Mouse (Mus musculus) heart, adult 2 months (tissue): Measurements from ENCODE around the gene Actr3. TPM values are rescaled to one million over a fixed set of nuclear protein-coding genes. Genes with fewer than 3 reads are reported as not detected.
"Not testable (repeated sequence)": the region's sequence is repeated elsewhere in the genome, so short reads cannot be mapped to it uniquely, and the experiment has no call there.

Experiments
- DNase-seq, 2 experiments: peaks; one replicate each; pipeline ENCODE4 v3.0.0; 2021
- H3K27ac ChIP-seq: fragments of 200-600 bp; 2 replicates; pipeline ENCODE4 v1.8.1; 2022
- H3K27me3 ChIP-seq: fragments of 200-500 bp; 2 replicates; pipeline ENCODE4 v1.6.1; 2012; ENCODE audit warnings: mild to moderate bottlenecking, low read length, inconsistent platforms, mixed read lengths; ENCODE audit not compliant: control insufficient read depth, insufficient read depth
- H3K36me3 ChIP-seq: fragments of 200-500 bp; 2 replicates; pipeline ENCODE4 v1.6.1; 2012; ENCODE audit warnings: low read length, inconsistent platforms; ENCODE audit not compliant: control insufficient read depth, insufficient read depth
- H3K4me1 ChIP-seq: fragments of 200-500 bp; 2 replicates; pipeline ENCODE4 v1.6.1; 2011; ENCODE audit warnings: low read length; ENCODE audit not compliant: control insufficient read depth, insufficient read depth
- H3K4me3 ChIP-seq: fragments of 200-600 bp; 2 replicates; pipeline ENCODE4 v1.8.1; 2022
- H3K79me2 ChIP-seq: fragments of 200-500 bp; replicated peaks from 2 replicates; pipeline ENCODE4 v1.6.1; 2012; ENCODE audit warnings: mild to moderate bottlenecking, inconsistent platforms, low read length, moderate library complexity, mixed read lengths; ENCODE audit not compliant: control insufficient read depth, insufficient read depth
- H3K9ac ChIP-seq: fragments of 200-500 bp; 2 replicates; pipeline ENCODE4 v1.6.1; 2012; ENCODE audit warnings: low read depth, mild to moderate bottlenecking, control low read depth, inconsistent platforms, low read length, mixed read lengths
- CTCF ChIP-seq: fragments of 200-600 bp; IDR thresholded peaks from 2 replicates; pipeline ENCODE4 v1.8.1; 2022; ENCODE audit warnings: antibody characterized with exemption, mild to moderate bottlenecking, moderate library complexity
- EP300 ChIP-seq: fragments of 200-500 bp; IDR thresholded peaks from 2 replicates; pipeline ENCODE4 v1.6.1; 2011; ENCODE audit warnings: low read depth, low read length, control low read depth; ENCODE audit not compliant: insufficient read depth
- POLR2A ChIP-seq: fragments of 200-500 bp; IDR thresholded peaks from 2 replicates; pipeline ENCODE4 v1.6.1; 2011; ENCODE audit warnings: mild to moderate bottlenecking, low read depth, low read length, control low read depth; ENCODE audit not compliant: insufficient read depth
- WGBS: fragments of 180-500 bp; shearing (Covaris S2); methylation state at CpG from one replicate; pipeline ENCODE4 v1.1.7; 2018; 5-methylcytosine and 5-hydroxymethylcytosine counted together
- intact Hi-C: fragments of 180-260 bp; cut with DNase I; formaldehyde crosslinking; loops from one replicate; pipeline ENCODE4 v1.15.1; 2025
- polyA plus RNA-seq: library from polyadenylated mRNA; depleted of rRNA; stranded (reverse); fragments of >200 nt; gene quantifications from 2 replicates; pipeline ENCODE4 v1.2.3, GENCODE M21; 2012
- total RNA-seq, 2 experiments: library from RNA; stranded (reverse); gene quantifications; 2 replicates each; pipeline ENCODE4 v1.2.3; 2021

Gene Actr3
- total and polyA plus RNA-seq, 3 experiments = 33.8 to 118 (median 102) TPM

GRCm38 (mm10) chr1:125428315-125428714 is 7.2 kb downstream of the Actr3 start:
- intact Hi-C loops = no loop called here
- no peak overlapping the region for H3K27ac ChIP-seq
- H3K4me1 ChIP-seq = peaks cover 26% of the 10 kb centered on the region
- H3K79me2 ChIP-seq = peaks cover 5% of the 10 kb centered on the region
- H3K27me3 ChIP-seq = no peaks in the 10 kb centered on the region
- peaks cover 59% of the 10 kb centered on the region for H3K36me3 ChIP-seq
- no peak overlapping the region for H3K9ac ChIP-seq
- H3K4me3 ChIP-seq = no peak overlapping the region
- TF ChIP-seq EP300 (no peak), CTCF (no peak), POLR2A (no peak)
- DNase-seq = no peak
- WGBS = 34% methylated on average over 2 of the region's 2 CpGs

GRCm38 (mm10) chr1:125426387-125427045 is 9.0 kb downstream of the Actr3 start:
- TF ChIP-seq POLR2A (no peak), EP300 (no peak), CTCF (no peak)
- Histone ChIP-seq H3K79me2 (peaks cover 5% of the 10 kb centered on the region), H3K9ac (no peak overlapping the region), H3K4me1 (peaks cover 22% of the 10 kb centered on the region), H3K27ac (no peak overlapping the region), H3K36me3 (peaks cover 51% of the 10 kb centered on the region), H3K4me3 (no peak overlapping the region), H3K27me3 (no peaks in the 10 kb centered on the region)
- DNase-seq = no peak
- intact Hi-C loops = no loop called here
- WGBS = 71% methylated on average over 2 of the region's 2 CpGs

- no peaks in the 10 kb centered on the region for H3K27me3 ChIP-seq
- H3K9ac ChIP-seq = no peak overlapping the region
- H3K36me3 ChIP-seq = peaks cover 39% of the 10 kb centered on the region
- H3K79me2 ChIP-seq = peaks cover 8% of the 10 kb centered on the region; the same call in 1 of the 2 replicates
- DNase-seq = no peak
- H3K4me3 ChIP-seq = no peak overlapping the region
- H3K4me1 ChIP-seq = peaks cover 8% of the 10 kb centered on the region
- 26% methylated on average over 2 of the region's 2 CpGs for WGBS
- intact Hi-C loops = no loop called here
- TF ChIP-seq CTCF (no peak), EP300 (no peak), POLR2A (no peak)
- no peak overlapping the region for H3K27ac ChIP-seq
Observed at GRCm38 (mm10) chr1:125419906-125420305, 15.6 kb downstream of the Actr3 start.

DNA sequence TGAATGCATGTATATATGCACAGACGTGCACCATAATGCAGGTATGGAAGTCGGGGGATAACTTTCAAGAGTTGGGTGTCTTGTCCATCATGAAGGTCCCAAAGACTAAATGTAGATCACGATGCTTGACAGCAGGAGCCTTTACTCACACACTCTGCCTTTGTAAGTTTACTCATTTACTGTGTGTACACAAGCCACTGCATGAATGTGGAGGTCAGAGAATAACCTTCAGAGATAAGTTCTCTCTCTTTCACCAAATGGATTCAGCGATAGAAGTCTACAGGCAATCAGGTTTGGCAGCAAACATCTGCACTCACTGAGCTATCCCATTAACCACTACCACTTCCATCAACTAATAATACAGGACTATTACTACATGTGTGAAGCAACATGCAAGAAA is 16.8 kb downstream of the Actr3 start:
- H3K9ac ChIP-seq = no peak overlapping the region
- no peak overlapping the region for H3K27ac ChIP-seq
- no peak for TF ChIP-seq POLR2A

DNA sequence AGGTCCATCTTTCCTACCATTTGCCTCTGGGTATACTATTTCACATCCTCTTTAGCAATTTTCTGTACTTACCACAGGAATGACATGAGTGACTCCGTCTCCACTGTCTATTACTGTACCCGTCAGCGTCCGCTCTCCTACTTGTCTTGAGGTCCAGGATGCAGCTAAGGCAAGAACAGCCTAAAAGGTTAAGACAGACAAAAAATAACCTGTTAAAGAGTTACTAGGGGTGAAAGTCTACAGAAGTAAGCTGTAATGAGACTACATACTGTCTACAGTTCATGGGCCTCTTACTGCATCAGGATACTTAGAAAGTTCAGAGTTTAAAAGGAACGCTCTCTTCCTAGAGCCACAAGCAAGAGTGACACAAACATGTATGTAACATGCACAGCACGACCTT is 28.3 kb downstream of the Actr3 start:
- Histone ChIP-seq H3K36me3 (peaks cover 20% of the 10 kb centered on the region), H3K79me2 (peaks cover 1% of the 10 kb centered on the region; the same call in 1 of the 2 replicates), H3K9ac (no peak overlapping the region), H3K4me1 (no peaks in the 10 kb centered on the region), H3K27me3 (no peaks in the 10 kb centered on the region), H3K27ac (no peak overlapping the region), H3K4me3 (no peak overlapping the region)
- DNase-seq = no peak
- intact Hi-C loops = no loop called here
- no peak for TF ChIP-seq EP300
- TF ChIP-seq CTCF = no peak
- no peak for TF ChIP-seq POLR2A
- 91% methylated on average over 6 of the region's 6 CpGs for WGBS

More for the DNA sequence above, 16.8 kb downstream of the Actr3 start:
- no peaks in the 10 kb centered on the region for H3K27me3 ChIP-seq
- peaks cover 34% of the 10 kb centered on the region for H3K36me3 ChIP-seq
- no peak overlapping the region for H3K4me3 ChIP-seq
- WGBS = 76% methylated on average over 4 of the region's 4 CpGs
- H3K4me1 ChIP-seq = peaks cover 7% of the 10 kb centered on the region
- peaks cover 5% of the 10 kb centered on the region; the same call in 1 of the 2 replicates for H3K79me2 ChIP-seq
- intact Hi-C loops = no loop called here
- no peak for DNase-seq

- intact Hi-C loops = loop anchor here (5.0 kb wide), 1 partner anchor 37 kb away; no protein-coding TSS in a partner anchor
- WGBS = 74% methylated on average over 1 of the region's 1 CpGs
- no peak for DNase-seq
- Histone ChIP-seq H3K9ac (no peak overlapping the region; the same call in 1 of the 2 replicates), H3K27ac (peak overlapping the region; percentile 56), H3K36me3 (peaks cover 28% of the 10 kb centered on the region), H3K4me3 (no peak overlapping the region), H3K4me1 (peaks cover 4% of the 10 kb centered on the region), H3K79me2 (0 out of 2 replicates have a peak, but pooled peaks cover 1% of the 10 kb centered on the region), H3K27me3 (no peaks in the 10 kb centered on the region)
- TF ChIP-seq CTCF = no peak
- no peak for TF ChIP-seq POLR2A
- TF ChIP-seq EP300 = no peak
Observed at GRCm38 (mm10) chr1:125395391-125395790, 40.1 kb downstream of the Actr3 start.

GRCm38 (mm10) chr1:125393324-125393723 is 42.2 kb downstream of the Actr3 start:
- H3K4me1 ChIP-seq, H3K27me3 ChIP-seq, H3K4me3 ChIP-seq, H3K9ac ChIP-seq, H3K27ac ChIP-seq, DNase-seq, H3K79me2 ChIP-seq, intact Hi-C loops: not testable (repeated sequence)
- peaks cover 26% of the 10 kb centered on the region for H3K36me3 ChIP-seq
- WGBS = 58% methylated on average over 5 of the region's 5 CpGs

DNA sequence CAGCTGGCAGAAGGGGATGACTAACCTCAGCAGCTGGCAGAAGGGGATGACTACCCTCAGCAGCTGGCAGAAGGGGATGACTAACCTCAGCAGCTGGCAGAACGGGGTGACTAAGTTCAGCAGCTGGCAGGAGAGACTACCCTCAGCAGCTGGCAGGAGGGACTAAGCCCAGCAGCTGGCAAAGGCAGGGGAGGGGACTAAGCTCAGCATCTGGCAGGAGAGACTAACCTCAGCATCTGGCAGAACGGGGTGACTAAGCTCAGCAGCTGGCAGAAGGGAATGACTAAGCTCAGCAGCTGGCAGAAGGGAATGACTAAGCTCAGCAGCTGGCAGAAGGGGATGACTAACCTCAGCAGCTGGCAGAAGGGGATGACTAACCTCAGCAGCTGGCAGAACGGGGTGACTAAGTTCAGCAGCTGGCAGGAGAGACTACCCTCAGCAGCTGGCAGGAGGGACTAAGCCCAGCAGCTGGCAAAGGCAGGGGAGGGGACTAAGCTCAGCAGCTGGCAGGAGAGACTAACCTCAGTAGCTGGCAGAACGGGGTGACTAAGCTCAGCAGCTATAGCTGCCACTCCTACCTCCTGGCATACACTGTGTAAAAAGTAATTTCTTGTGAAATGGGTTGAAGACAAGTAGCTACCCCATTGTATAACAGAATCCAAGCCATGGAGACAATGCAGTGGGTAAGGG is 45.3 kb downstream of the Actr3 start:
- DNase-seq, H3K27ac ChIP-seq, intact Hi-C loops, H3K9ac ChIP-seq, H3K4me3 ChIP-seq, H3K36me3 ChIP-seq, H3K79me2 ChIP-seq, H3K4me1 ChIP-seq, H3K27me3 ChIP-seq: not testable (repeated sequence)
- WGBS = 49% methylated on average over 4 of the region's 4 CpGs

- intact Hi-C loops, H3K9ac ChIP-seq, H3K4me1 ChIP-seq, H3K79me2 ChIP-seq, DNase-seq, H3K27me3 ChIP-seq, H3K36me3 ChIP-seq, H3K4me3 ChIP-seq, H3K27ac ChIP-seq: not testable (repeated sequence)
- 67% methylated on average over 1 of the region's 1 CpGs for WGBS
Observed at GRCm38 (mm10) chr1:125389634-125390033, 45.9 kb downstream of the Actr3 start.
